Mouse (Mus musculus) thymus, postnatal 10 days (tissue): ENCODE results near the gene Tff1.

Experiments
- DNase-seq, 2 experiments: peaks; one replicate each; pipeline ENCODE4 v3.0.0; 2021; ENCODE audit warnings: low spot score in 2 of 2

The Tff1 gene

DNA sequence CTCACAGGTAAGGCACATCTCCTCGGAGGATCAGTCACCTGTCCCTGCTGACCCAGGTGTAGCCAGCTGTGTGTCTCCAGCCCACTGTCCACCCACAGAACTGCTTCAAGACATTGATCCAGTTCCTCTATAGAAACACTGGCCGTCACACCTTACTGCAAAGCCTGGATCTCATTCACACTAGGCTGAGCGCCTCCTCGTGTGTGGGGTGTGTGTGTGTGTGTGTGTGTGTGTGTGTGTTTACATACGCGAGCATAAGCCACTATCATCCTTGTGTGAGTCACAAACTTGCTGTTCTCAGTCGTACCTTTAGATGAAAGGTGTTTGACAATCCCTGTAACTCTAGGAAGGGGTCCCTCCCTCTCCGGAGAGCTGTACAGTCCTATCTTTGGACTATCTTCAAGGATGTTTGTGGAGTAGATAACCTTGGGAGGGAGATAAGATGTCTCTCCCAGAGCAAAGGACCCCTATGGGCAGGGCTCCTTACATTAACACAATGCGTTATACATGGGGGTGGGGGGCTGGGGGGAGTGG lies 12.0 kb downstream of the Tff1 start:
- no peak for DNase-seq

- no peak for DNase-seq
Observed at GRCm38 (mm10) chr17:31152512-31152911, 12.6 kb downstream of the Tff1 start.

DNA sequence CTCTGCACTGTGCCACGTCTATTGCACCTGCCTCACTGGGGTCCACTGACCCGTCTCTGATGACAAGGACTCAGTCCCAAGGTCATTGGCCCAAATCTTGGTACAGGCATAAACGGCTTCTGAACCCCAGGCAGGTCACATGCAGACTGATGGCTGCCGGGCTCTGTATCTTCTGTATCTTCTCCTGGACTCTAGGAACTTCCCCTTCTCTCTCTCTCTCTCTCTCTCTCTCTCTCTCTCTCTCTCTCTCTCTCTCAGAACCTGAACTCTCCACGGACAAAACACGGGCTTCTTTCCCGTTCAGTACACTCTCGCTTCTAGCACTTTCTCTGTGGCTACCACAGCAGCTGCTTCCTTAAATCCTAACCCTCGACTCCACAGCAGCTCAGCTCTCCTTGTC lies 19.1 kb downstream of the Tff1 start:
- DNase-seq = no peak

DNA sequence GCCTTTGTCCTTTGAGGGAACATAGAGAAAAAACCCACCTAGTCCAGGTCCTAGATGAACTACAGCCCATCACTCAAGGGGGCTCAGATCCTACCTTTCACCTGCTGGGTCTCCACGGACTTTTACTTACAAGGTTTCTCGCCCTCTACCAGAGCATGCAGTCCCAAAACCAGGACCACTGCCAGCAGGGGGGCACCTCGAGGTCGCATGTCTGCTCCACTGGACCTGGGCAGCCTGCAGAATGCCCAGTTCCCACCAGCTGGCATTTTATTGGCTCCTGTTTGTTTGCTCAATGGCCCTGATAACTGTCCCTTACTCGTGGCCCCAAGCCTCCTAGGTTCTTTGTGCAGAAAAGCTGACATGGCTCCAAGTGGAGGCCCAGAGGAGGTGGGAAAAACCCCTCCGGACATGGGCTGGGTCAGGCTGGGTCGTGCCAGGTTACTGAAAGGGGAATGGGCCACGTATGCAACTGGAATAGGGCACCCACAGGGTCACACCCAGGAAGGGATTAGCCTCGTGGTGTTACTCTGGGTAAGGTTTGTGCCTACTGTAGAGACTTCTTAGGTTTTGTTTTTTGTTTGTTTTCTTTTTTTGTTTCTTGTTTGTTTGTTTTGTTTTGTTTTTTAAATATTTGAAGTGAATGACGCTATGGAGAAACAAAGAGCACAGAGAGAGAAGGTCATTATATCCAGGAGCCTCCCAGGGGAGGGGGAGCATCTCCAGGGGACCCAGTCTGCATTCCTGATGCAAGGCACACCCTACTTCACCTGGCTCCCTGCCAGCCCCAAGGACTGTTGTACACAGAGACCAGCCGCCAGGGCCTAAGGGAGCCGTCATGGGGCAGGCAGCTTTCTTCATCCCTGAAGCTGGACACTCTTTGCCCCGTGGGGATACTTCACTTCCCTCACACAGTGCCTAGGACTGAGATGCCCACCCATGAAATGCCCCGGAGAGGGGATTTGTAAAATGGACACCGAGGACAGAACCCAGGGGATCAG lies 20.7 kb downstream of the Tff1 start, which contains the start of gene Tff2:
Tff2 (minus strand) TSS at position 243 of the 998 bp plus-strand sequence.
- DNase-seq = no peak

DNA sequence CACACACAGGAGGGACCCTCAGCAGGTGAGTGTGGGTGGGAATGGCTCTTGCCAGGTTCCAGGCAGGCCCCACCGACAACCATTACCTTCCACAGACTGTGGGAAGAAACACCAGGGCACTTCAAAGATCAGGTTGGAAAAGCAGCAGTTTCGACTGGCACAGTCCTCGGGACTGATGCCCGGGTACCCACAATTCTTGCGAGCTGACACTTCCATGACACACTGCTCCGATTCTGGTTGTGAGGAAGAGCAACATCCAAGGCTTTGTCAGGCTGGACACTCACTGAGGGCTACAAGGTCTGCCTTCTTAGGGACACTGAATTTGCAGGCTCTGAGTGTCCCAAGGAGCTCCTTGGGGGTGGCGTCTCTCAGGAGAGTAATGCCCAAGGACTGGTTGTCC lies 23.0 kb downstream of the Tff1 start:
- no peak for DNase-seq

- DNase-seq = peak; percentile 68 to 94
Observed at GRCm38 (mm10) chr17:31138398-31138797, 26.7 kb downstream of the Tff1 start.

GRCm38 (mm10) chr17:31136821-31137220 lies 28.3 kb downstream of the Tff1 start:
- DNase-seq = no peak

GRCm38 (mm10) chr17:31136291-31136690 lies 28.8 kb downstream of the Tff1 start:
- no peak for DNase-seq

- no peak for DNase-seq
Observed at GRCm38 (mm10) chr17:31134913-31135312, 30.2 kb downstream of the Tff1 start.

DNA sequence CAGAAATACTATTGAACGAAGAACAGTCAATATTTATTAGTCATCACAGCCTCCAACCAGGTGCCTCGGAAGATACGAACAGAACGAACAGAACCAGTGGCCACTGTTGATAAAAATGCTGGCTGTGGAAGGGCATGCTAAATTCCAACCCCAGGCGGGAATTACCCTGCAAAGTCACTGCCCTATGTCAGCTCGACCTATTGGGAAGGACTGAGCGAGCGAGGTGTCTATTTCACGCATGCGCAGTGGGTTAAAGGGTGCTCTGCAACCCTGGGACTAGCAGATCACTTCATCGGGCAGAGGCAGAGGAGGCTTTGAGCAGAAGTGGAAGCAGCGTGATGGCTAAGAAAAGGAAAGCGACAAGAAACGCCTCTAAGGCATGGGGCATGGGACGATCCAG lies 31.3 kb downstream of the Tff1 start:
- no peak for DNase-seq

- no peak for DNase-seq
Observed at GRCm38 (mm10) chr17:31131269-31131821, 33.7 kb downstream of the Tff1 start.

GRCm38 (mm10) chr17:31129452-31129851 lies 35.6 kb downstream of the Tff1 start, which contains the start of gene Tff3:
Gene Tff3 (minus strand): TSS chr17:31129646.
- no peak for DNase-seq

GRCm38 (mm10) chr17:31128708-31129318 lies 36.3 kb downstream of the Tff1 start:
- no peak for DNase-seq

DNA sequence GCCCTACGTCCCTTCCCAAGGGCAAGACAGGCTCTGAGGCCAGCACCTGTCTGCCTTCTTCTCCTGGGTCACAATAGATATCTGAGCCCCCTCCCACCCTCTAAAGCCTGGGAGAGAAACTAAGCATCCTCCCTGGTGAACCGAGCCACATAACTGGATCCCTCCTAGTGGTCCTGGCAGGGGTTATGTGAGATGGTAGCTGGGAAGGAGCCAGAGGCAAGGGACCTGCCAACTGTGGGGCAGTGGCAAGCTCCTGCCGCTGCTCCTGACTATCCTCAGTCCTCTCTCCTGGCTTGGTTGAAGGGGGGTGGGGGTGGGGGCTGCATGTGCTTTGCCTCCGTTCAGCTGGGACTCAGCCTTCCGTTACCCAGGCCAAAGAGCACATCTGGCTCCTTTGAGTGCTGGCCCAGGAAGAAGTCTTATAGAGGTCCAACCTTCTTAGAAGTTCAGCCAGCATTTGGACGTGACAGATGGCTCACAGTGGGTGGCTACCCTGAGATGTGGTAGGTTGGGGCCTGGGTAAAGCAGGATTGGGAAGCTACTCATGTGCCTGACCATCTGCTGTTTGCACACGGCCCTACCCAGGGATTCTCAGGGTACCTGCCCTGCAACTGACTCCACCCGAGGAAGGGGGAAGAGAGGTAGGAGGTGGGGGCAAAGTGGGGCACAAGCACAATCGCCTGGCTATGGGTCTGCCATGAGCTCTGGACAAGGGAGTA lies 39.4 kb downstream of the Tff1 start:
- DNase-seq = no peak

GRCm38 (mm10) chr17:31121975-31122374 lies 43.1 kb downstream of the Tff1 start:
- DNase-seq = peak; percentile 35 to 81

- DNase-seq = peak; percentile 68 to 90
Observed at GRCm38 (mm10) chr17:31119429-31119828, 45.6 kb downstream of the Tff1 start.

DNA sequence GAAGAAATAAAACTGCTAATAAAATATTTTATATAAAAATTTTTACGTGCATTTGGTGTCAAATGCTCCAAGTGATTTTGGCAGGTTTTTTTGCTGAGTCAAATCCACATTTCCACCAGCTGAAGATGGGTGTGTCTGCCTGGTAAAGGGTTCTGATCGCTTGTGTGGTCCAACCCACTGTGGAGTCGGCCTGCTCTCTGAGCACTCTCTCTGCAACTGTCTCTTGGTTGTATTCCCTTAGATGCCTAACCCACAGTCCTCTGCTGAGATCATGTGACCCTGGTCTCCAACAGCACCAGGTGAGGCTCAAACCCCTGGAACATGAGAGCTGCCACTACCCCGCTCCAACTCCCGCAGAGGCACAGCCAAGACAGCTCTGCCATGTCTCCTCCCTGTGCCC lies 47.1 kb downstream of the Tff1 start:
- no peak for DNase-seq

DNA sequence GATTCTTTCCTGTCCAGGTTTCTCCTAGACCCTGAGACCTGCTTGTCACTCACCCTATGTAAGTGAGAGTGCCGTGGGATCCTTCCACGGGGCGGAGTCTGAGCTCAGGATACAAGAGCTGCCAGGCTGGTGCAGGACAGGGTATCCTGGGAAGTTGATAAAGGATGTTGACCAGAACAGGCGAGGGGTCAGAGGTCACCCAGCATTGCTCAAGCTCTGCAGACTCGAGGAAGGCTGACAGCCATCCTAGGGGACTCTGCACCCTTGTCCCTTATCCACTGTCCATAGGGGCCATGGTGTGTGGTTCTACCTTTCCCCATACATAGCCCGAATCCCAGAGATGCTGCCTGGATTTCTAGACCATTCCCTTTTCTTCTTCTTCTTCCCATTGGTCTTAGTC lies 49.0 kb downstream of the Tff1 start:
- no peak for DNase-seq

- no peak for DNase-seq
Observed at GRCm38 (mm10) chr17:31113191-31113856, 51.8 kb downstream of the Tff1 start.
